Mouse (Mus musculus): ENCODE data around the gene Gm9732. TPM values are rescaled to one million over a fixed set of nuclear protein-coding genes. Genes with fewer than 3 reads are reported as not detected.

Gene Gm9732
- polyA plus RNA-seq, 2 experiments from 2014 or later = 0.50 TPM; not detected in 1

Other genes starting within 250 kb of the Gm9732 start
- gene Gm8094, start 198.4 kb upstream of the Gm9732 start, polyA plus RNA-seq (2017; shearing (Covaris generic)) = under 1 TPM in 1 of 2 experiments, not detected in 1; 0.24 TPM
- gene Gm8104, start 174.4 kb upstream of the Gm9732 start, polyA plus RNA-seq (2017; shearing (Covaris generic)) = not detected
- gene Gm7233, start 95.2 kb upstream of the Gm9732 start, polyA plus RNA-seq (2017; shearing (Covaris generic)) = not detected
- not detected for gene Gm8122, start 39.7 kb upstream of the Gm9732 start, polyA plus RNA-seq (2017; shearing (Covaris generic))
- gene Gm8126, start 16.4 kb upstream of the Gm9732 start, polyA plus RNA-seq (2017; shearing (Covaris generic)) = not detected
- gene Gm8127, start 18.8 kb downstream of the Gm9732 start, polyA plus RNA-seq (2017; shearing (Covaris generic)) = not detected
- gene 1700001F09Rik, start 72.8 kb downstream of the Gm9732 start, polyA plus RNA-seq (2017; shearing (Covaris generic)) = not detected
- gene Gm8138, start 141.3 kb downstream of the Gm9732 start, polyA plus RNA-seq (2017; shearing (Covaris generic)) = not detected

Measured in CD4-positive, CD25-positive, alpha-beta regulatory T cell, adult 4 months (primary cell).